Mouse (Mus musculus) adrenal gland, postnatal 14 days (tissue): ENCODE results near the gene Atxn1. TPM values are rescaled to one million over a fixed set of nuclear protein-coding genes. Genes with fewer than 3 reads are reported as not detected.
A peak's percentile ranks its signal among the peaks of the same experiment; 100 is the strongest.

Source experiments
- DNase-seq: peaks from one replicate; pipeline ENCODE4 v3.0.0; 2021; ENCODE audit warnings: mixed read lengths
- total RNA-seq: library from RNA; stranded (reverse); gene quantifications from 2 replicates; pipeline ENCODE4 v1.2.3, GENCODE M21; 2021

Gene Atxn1
- total RNA-seq, 1 experiment from 2014 or later: 34.6 TPM

- no peak for DNase-seq
Observed at GRCm38 (mm10) chr13:45769757-45770156, 195.1 kb downstream of the Atxn1 start.

GRCm38 (mm10) chr13:45768250-45768649, 196.6 kb downstream of the Atxn1 start:
- DNase-seq: no peak

GRCm38 (mm10) chr13:45764354-45764753, 200.5 kb downstream of the Atxn1 start:
- no peak for DNase-seq

- peak; percentile 52 for DNase-seq
Observed at GRCm38 (mm10) chr13:45762278-45762677, 202.5 kb downstream of the Atxn1 start.

- DNase-seq: no peak
Observed at GRCm38 (mm10) chr13:45754483-45754882, 210.3 kb downstream of the Atxn1 start.

GRCm38 (mm10) chr13:45752498-45752897, 212.3 kb downstream of the Atxn1 start:
- DNase-seq: no peak

- peak; percentile 35 for DNase-seq
Observed at GRCm38 (mm10) chr13:45751231-45751630, 213.6 kb downstream of the Atxn1 start.

- DNase-seq: no peak
Observed at GRCm38 (mm10) chr13:45750627-45751026, 214.2 kb downstream of the Atxn1 start.

- DNase-seq: no peak
Observed at GRCm38 (mm10) chr13:45749937-45750336, 214.9 kb downstream of the Atxn1 start.

GRCm38 (mm10) chr13:45749222-45749621, 215.6 kb downstream of the Atxn1 start:
- DNase-seq: no peak

GRCm38 (mm10) chr13:45748691-45749090, 216.1 kb downstream of the Atxn1 start:
- no peak for DNase-seq

- peak; percentile 27 for DNase-seq
Observed at GRCm38 (mm10) chr13:45745851-45746773, 218.7 kb downstream of the Atxn1 start.

- DNase-seq: no peak
Observed at GRCm38 (mm10) chr13:45744803-45745432, 219.9 kb downstream of the Atxn1 start.

- no peak for DNase-seq
Observed at GRCm38 (mm10) chr13:45743848-45744247, 221.0 kb downstream of the Atxn1 start.

- DNase-seq: no peak
Observed at GRCm38 (mm10) chr13:45740369-45740768, 224.4 kb downstream of the Atxn1 start.

- no peak for DNase-seq
Observed at GRCm38 (mm10) chr13:45736241-45736640, 228.6 kb downstream of the Atxn1 start.

- no peak for DNase-seq
Observed at GRCm38 (mm10) chr13:45735802-45736201, 229.0 kb downstream of the Atxn1 start.

GRCm38 (mm10) chr13:45734531-45734930, 230.3 kb downstream of the Atxn1 start:
- no peak for DNase-seq

- no peak for DNase-seq
Observed at GRCm38 (mm10) chr13:45732590-45732989, 232.2 kb downstream of the Atxn1 start.

GRCm38 (mm10) chr13:45726917-45727316, 237.9 kb downstream of the Atxn1 start:
- no peak for DNase-seq

- no peak for DNase-seq
Observed at GRCm38 (mm10) chr13:45726181-45726580, 238.6 kb downstream of the Atxn1 start.

- DNase-seq: no peak
Observed at GRCm38 (mm10) chr13:45724507-45725259, 240.1 kb downstream of the Atxn1 start.

GRCm38 (mm10) chr13:45722885-45723284, 241.9 kb downstream of the Atxn1 start:
- DNase-seq: no peak
